Mouse (Mus musculus) CH12.LX (cell line): Measurements from ENCODE around the gene Gm13199. TPM values are rescaled to one million over a fixed set of nuclear protein-coding genes. Genes with fewer than 3 reads are reported as not detected.

Source experiments
- DNase-seq: peaks from one replicate; pipeline ENCODE4 v3.0.0-alpha.2; 2013; ENCODE audit errors: extremely low read depth
- H3K27ac ChIP-seq: 2 replicates; pipeline ENCODE4 v1.5.1; 2012; ENCODE audit warnings: low read depth, mild to moderate bottlenecking, control low read depth, moderate library complexity; ENCODE audit not compliant: insufficient read depth
- H3K27me3 ChIP-seq: replicated peaks from 2 replicates; pipeline ENCODE3; 2012; ENCODE audit warnings: inconsistent platforms
- H3K36me3 ChIP-seq, 2 experiments: replicated peaks in 1 of 2; 2 replicates each; pipeline versions ENCODE3 to v1.6.1; 2012; ENCODE audit warnings: inconsistent platforms in 1 of 2, low read length in 1 of 2, mild to moderate bottlenecking in 1 of 2, mixed read lengths in 1 of 2, moderate library complexity in 1 of 2; ENCODE audit not compliant: control insufficient read depth in 1 of 2, insufficient read depth in 1 of 2
- H3K4me1 ChIP-seq, 2 experiments: 2 replicates each; pipeline ENCODE4 v1.6.1; 2012; ENCODE audit warnings: inconsistent platforms in 1 of 2, moderate library complexity in 1 of 2; ENCODE audit not compliant: insufficient read depth in 2 of 2, control insufficient read depth in 1 of 2
- H3K4me2 ChIP-seq: 2 replicates; pipeline ENCODE4 v1.6.1; 2012; ENCODE audit warnings: low read depth, mild to moderate bottlenecking, control low read depth; ENCODE audit not compliant: poor library complexity, insufficient read depth, severe bottlenecking
- H3K4me3 ChIP-seq, 3 experiments: fragments of 150-350 bp in 1 of 3; sonication (generic) in 1 of 3; replicated peaks in 1 of 3; 2 replicates each; pipeline versions ENCODE3 to v1.5.1; 2011 to 2012; ENCODE audit warnings: low read depth in 2 of 3, low read length in 2 of 3, mild to moderate bottlenecking in 2 of 3, moderate library complexity in 2 of 3, control low read depth in 1 of 3, improper control_type of control experiment in 1 of 3, inconsistent platforms in 1 of 3, mixed read lengths in 1 of 3; ENCODE audit not compliant: poor library complexity in 1 of 3
- H3K79me2 ChIP-seq: replicated peaks from 2 replicates; pipeline ENCODE4 v1.6.1; 2012; ENCODE audit warnings: mild to moderate bottlenecking, moderate library complexity; ENCODE audit not compliant: control insufficient read depth, poor library complexity, insufficient read depth, severe bottlenecking; ENCODE audit errors: extremely low read depth
- H3K9ac ChIP-seq: 2 replicates; pipeline ENCODE4 v1.6.1; 2012; ENCODE audit warnings: low read depth, mild to moderate bottlenecking, control low read depth, moderate library complexity; ENCODE audit not compliant: insufficient read depth
- H3K9me3 ChIP-seq: replicated peaks from 2 replicates; pipeline ENCODE3; 2012; ENCODE audit warnings: low read length, inconsistent platforms, mixed read lengths
- CHD1 ChIP-seq: IDR thresholded peaks from 2 replicates; pipeline ENCODE4 v1.6.1; 2012; ENCODE audit warnings: low read depth, low read length, improper control_type of control experiment, inconsistent platforms
- CTCF ChIP-seq, 2 experiments: IDR thresholded peaks in 1 of 2; conservative IDR thresholded peaks in 1 of 2; 2 replicates each; pipeline ENCODE4 v1.5.1; 2011 to 2012; ENCODE audit warnings: low read depth in 2 of 2, low read length in 2 of 2, improper control_type of control experiment in 1 of 2, inconsistent platforms in 1 of 2, mild to moderate bottlenecking in 1 of 2, moderate library complexity in 1 of 2
- E2F4 ChIP-seq: IDR thresholded peaks from 2 replicates; pipeline ENCODE4 v1.6.1; 2011; ENCODE audit warnings: low read depth, low read length, improper control_type of control experiment; ENCODE audit not compliant: insufficient replicate concordance
- GABPA ChIP-seq: IDR thresholded peaks from 2 replicates; pipeline ENCODE4 v1.6.1; 2012; ENCODE audit warnings: low read depth, low read length, improper control_type of control experiment, inconsistent platforms; ENCODE audit not compliant: insufficient replicate concordance
- HCFC1 ChIP-seq: IDR thresholded peaks from 2 replicates; pipeline ENCODE4 v1.6.1; 2012; ENCODE audit warnings: low read depth, mild to moderate bottlenecking, inconsistent platforms, low read length, improper control_type of control experiment
- JUN ChIP-seq: IDR thresholded peaks from 2 replicates; pipeline ENCODE4 v1.6.1; 2011; ENCODE audit warnings: low read depth, mild to moderate bottlenecking, low read length, improper control_type of control experiment, moderate library complexity; ENCODE audit not compliant: insufficient read depth
- MAX ChIP-seq: IDR thresholded peaks from 2 replicates; pipeline ENCODE4 v1.6.1; 2011; ENCODE audit warnings: low read length, improper control_type of control experiment
- MAZ ChIP-seq: IDR thresholded peaks from 2 replicates; pipeline ENCODE4 v1.6.1; 2012; ENCODE audit warnings: low read depth, mild to moderate bottlenecking, inconsistent platforms, low read length, improper control_type of control experiment, moderate library complexity
- MEF2A ChIP-seq: IDR thresholded peaks from 2 replicates; pipeline ENCODE4 v1.6.1; 2014; ENCODE audit warnings: low read depth, mild to moderate bottlenecking, inconsistent platforms, low read length, improper control_type of control experiment, borderline replicate concordance
- MXI1 ChIP-seq: IDR thresholded peaks from 2 replicates; pipeline ENCODE4 v1.6.1; 2011; ENCODE audit warnings: mild to moderate bottlenecking, low read depth, low read length, improper control_type of control experiment
- MYC ChIP-seq: IDR thresholded peaks from 2 replicates; pipeline ENCODE4 v1.6.1; 2011; ENCODE audit warnings: low read depth, mild to moderate bottlenecking, improper control_type of control experiment, low read length
- NRF1 ChIP-seq: IDR thresholded peaks from 2 replicates; pipeline ENCODE4 v1.6.1; 2014; ENCODE audit warnings: low read depth, mild to moderate bottlenecking, inconsistent platforms, low read length, improper control_type of control experiment, moderate library complexity
- PAX5 ChIP-seq: IDR thresholded peaks from 2 replicates; pipeline ENCODE4 v1.6.1; 2012; ENCODE audit warnings: low read length, inconsistent platforms, mixed read lengths
- POLR2A ChIP-seq: IDR thresholded peaks from 2 replicates; pipeline ENCODE4 v1.6.1; 2011; ENCODE audit warnings: low read depth, mild to moderate bottlenecking, improper control_type of control experiment, low read length
- RAD21 ChIP-seq: IDR thresholded peaks from 2 replicates; pipeline ENCODE4 v1.6.1; 2011; ENCODE audit warnings: low read depth, mild to moderate bottlenecking, low read length, improper control_type of control experiment, moderate library complexity
- SIN3A ChIP-seq: IDR thresholded peaks from 2 replicates; pipeline ENCODE4 v1.6.1; 2012; ENCODE audit warnings: low read length, improper control_type of control experiment, inconsistent platforms
- TBP ChIP-seq: conservative IDR thresholded peaks from 2 replicates; pipeline ENCODE4 v1.6.1; 2011; ENCODE audit warnings: low read depth, low read length, improper control_type of control experiment
- TCF12 ChIP-seq: IDR thresholded peaks from 2 replicates; pipeline ENCODE4 v1.6.1; 2014; ENCODE audit warnings: low read depth, mild to moderate bottlenecking, inconsistent platforms, low read length, improper control_type of control experiment
- USF1 ChIP-seq: IDR thresholded peaks from 2 replicates; pipeline ENCODE4 v1.6.1; 2014; ENCODE audit warnings: low read depth, mild to moderate bottlenecking, inconsistent platforms, low read length, improper control_type of control experiment
- ZC3H11A ChIP-seq: IDR thresholded peaks from 2 replicates; pipeline ENCODE4 v1.6.1; 2012; ENCODE audit warnings: low read depth, mild to moderate bottlenecking, inconsistent platforms, low read length, improper control_type of control experiment
- ZMIZ1 ChIP-seq: IDR thresholded peaks from 2 replicates; pipeline ENCODE4 v1.6.1; 2012; ENCODE audit warnings: low read depth, mild to moderate bottlenecking, inconsistent platforms, low read length, improper control_type of control experiment
- ZNF384 ChIP-seq: IDR thresholded peaks from 2 replicates; pipeline ENCODE4 v1.6.1; 2012; ENCODE audit warnings: low read depth, low read length, improper control_type of control experiment, inconsistent platforms
- dilution Hi-C: fragments of 300-500 bp; cut with MboI; formaldehyde crosslinking; loops from 2 replicates; pipeline ENCODE4 v1.14.3; 2020; ENCODE audit warnings: low sequenced_read_pairs; ENCODE audit not compliant: extremely low pct_unique_long_range_greater_than_20kb, extremely low pct_ligation_motif_present
- in situ Hi-C: fragments of 300-500 bp; cut with MboI; formaldehyde crosslinking; loops from 3 replicates; pipeline ENCODE4 v1.14.3; 2019; ENCODE audit warnings: low sequenced_read_pairs, low pct_ligation_motif_present, low pct_unique_long_range_greater_than_20kb, mixed read lengths
- polyA plus RNA-seq: library from polyadenylated mRNA; unstranded; fragments of >175 nt; gene quantifications from 2 replicates; pipeline ENCODE4 v1.2.1, GENCODE M21; 2012; ENCODE audit warnings: low read depth; ENCODE audit not compliant: insufficient read length
- total RNA-seq, 2 experiments: library from RNA; depleted of rRNA; stranded (reverse); fragments of 300-350 nt in 1 of 2; fragments of >200 nt in 1 of 2; gene quantifications; 2 replicates each; pipeline ENCODE4 v1.2.3; 2012 to 2014

Gm13199 gene
- total and polyA plus RNA-seq, 3 experiments = 0.47 to 2.7 (median 1.1) TPM

DNA sequence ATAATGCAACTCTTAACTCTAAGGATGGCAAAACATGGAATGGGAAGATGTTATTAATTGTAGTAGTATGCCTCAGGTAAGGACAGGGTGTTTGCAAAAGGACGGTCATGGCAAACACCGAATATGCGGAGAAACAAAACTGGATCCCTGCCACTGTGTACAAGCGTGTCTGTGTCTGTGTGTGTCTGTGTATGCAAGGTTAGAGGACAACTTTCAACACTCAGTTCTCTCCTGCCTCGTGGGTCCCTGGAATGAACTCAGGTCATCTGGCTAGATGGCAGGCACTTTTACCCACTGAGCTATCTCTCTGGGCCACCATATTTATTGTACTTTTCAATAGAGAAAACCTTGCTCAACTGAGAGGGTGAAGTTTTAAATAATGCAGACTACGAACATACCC lies 40.3 kb downstream of the Gm13199 start:
- Histone ChIP-seq H3K4me1 (peaks cover 4 to 15% of the 10 kb centered on the region in 2 experiments; a peak in 3 of 4 replicates), H3K27me3 (no peaks in the 10 kb centered on the region), H3K4me3 (no peak overlapping the region), H3K9ac (no peak overlapping the region), H3K27ac (no peak overlapping the region), H3K79me2 (peaks cover 3% of the 10 kb centered on the region; the same call in 1 of the 2 replicates), H3K36me3 (peaks cover 52 to 79% of the 10 kb centered on the region in 2 experiments), H3K4me2 (no peak overlapping the region), H3K9me3 (no peaks in the 10 kb centered on the region)
- in situ Hi-C loops = loop anchor here (25.0 kb wide), 1 partner anchor 735 kb away; no protein-coding TSS in a partner anchor
- dilution Hi-C loops = no loop called here
- no peak for DNase-seq
- TF ChIP-seq JUN (no peak), HCFC1 (no peak), USF1 (no peak), MEF2A (no peak), MAX (no peak), MXI1 (no peak), CHD1 (no peak), CTCF (conservative IDR thresholded peaks at IDR 0.05 in 1 of 2, IDR thresholded peaks at IDR 0.05 in 1 of 2; ENCODE audit: low read depth in 2 of 2, low read length in 2 of 2) (no peak), PAX5 (no peak), E2F4 (no peak), MYC (no peak)

DNA sequence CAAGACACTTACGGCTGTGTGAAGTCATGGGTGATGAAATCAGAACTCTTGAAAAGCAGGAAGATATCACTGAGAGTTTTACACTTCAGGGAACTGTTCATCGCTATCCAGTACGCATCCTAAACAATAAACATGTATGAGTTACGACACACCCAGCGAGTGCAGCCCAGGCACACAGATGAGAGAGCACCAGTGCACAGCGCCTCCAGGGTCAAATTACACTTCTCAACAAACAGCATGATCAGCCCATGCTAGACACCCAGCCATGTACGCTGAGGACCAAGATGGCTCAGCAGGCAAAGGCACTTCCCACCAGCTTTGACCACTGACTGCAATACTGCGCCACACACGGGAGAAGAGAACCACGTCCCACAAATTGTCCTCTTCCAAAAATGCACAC lies 41.5 kb downstream of the Gm13199 start:
- H3K9me3 ChIP-seq = no peaks in the 10 kb centered on the region
- no peak for DNase-seq
- in situ Hi-C loops = loop anchor here (25.0 kb wide), 1 partner anchor 734 kb away; no protein-coding TSS in a partner anchor
- no peak overlapping the region for H3K9ac ChIP-seq
- H3K4me2 ChIP-seq = no peak overlapping the region
- no peak for TF ChIP-seq MYC
- no peak for TF ChIP-seq POLR2A
- no peak for TF ChIP-seq GABPA
- no peak for TF ChIP-seq ZC3H11A
- TF ChIP-seq ZNF384 = no peak
- no peak for TF ChIP-seq RAD21
- TF ChIP-seq TCF12 = no peak
- no peak for TF ChIP-seq NRF1
- no peak for TF ChIP-seq SIN3A
- TF ChIP-seq ZMIZ1 = no peak
- TF ChIP-seq TBP = no peak
- TF ChIP-seq JUN = no peak
- TF ChIP-seq HCFC1 = no peak
- TF ChIP-seq MAZ = no peak
- H3K27me3 ChIP-seq = no peaks in the 10 kb centered on the region
- no peak overlapping the region for H3K4me3 ChIP-seq
- no peak overlapping the region for H3K27ac ChIP-seq
- peaks cover 3% of the 10 kb centered on the region; the same call in 1 of the 2 replicates for H3K79me2 ChIP-seq
- dilution Hi-C loops = no loop called here
- H3K4me1 ChIP-seq = peaks cover 4 to 15% of the 10 kb centered on the region in 2 experiments; a peak in 3 of 4 replicates
- peaks cover 50 to 80% of the 10 kb centered on the region in 2 experiments for H3K36me3 ChIP-seq

Other genes starting within 250 kb of the Gm13199 start
- gene Camk1d, start 148.4 kb downstream of the Gm13199 start, total RNA-seq (2012; rRNA removed) = 4.8 and 5.7 TPM in 2 replicates
- 4.6 and 5.1 TPM in 2 replicates for gene Camk1d, start 148.4 kb downstream of the Gm13199 start, total RNA-seq (2014; rRNA removed)
- 11.7 and 12.4 TPM in 2 replicates for gene Camk1d, start 148.4 kb downstream of the Gm13199 start, polyA plus RNA-seq
- gene Nudt5, start 17.9 kb downstream of the Gm13199 start, total RNA-seq (2012; rRNA removed) = 102 and 123 TPM in 2 replicates
- 245 and 270 TPM in 2 replicates for gene Nudt5, start 17.9 kb downstream of the Gm13199 start, total RNA-seq (2014; rRNA removed)
- 128 and 149 TPM in 2 replicates for gene Nudt5, start 17.9 kb downstream of the Gm13199 start, polyA plus RNA-seq
- 164 and 199 TPM in 2 replicates for gene Cdc123, start 17.8 kb downstream of the Gm13199 start, total RNA-seq (2012; rRNA removed)
- gene Cdc123, start 17.8 kb downstream of the Gm13199 start, total RNA-seq (2014; rRNA removed) = 215 and 230 TPM in 2 replicates
- gene Cdc123, start 17.8 kb downstream of the Gm13199 start, polyA plus RNA-seq = 291 and 339 TPM in 2 replicates
- 20.8 and 23.3 TPM in 2 replicates for gene Sec61a2, start 32.5 kb upstream of the Gm13199 start, total RNA-seq (2012; rRNA removed)
- gene Sec61a2, start 32.5 kb upstream of the Gm13199 start, total RNA-seq (2014; rRNA removed) = 44.6 and 53.8 TPM in 2 replicates
- 46.2 and 53.5 TPM in 2 replicates for gene Sec61a2, start 32.5 kb upstream of the Gm13199 start, polyA plus RNA-seq
- 0.21 and 0.38 TPM in 2 replicates for gene Dhtkd1, start 79.9 kb upstream of the Gm13199 start, total RNA-seq (2012; rRNA removed)
- 0.11 and 0.35 TPM in 2 replicates for gene Dhtkd1, start 79.9 kb upstream of the Gm13199 start, total RNA-seq (2014; rRNA removed)
- 0.15 and 0.17 TPM in 2 replicates for gene Dhtkd1, start 79.9 kb upstream of the Gm13199 start, polyA plus RNA-seq
- 9.3 and 11.7 TPM in 2 replicates for gene Upf2, start 88.5 kb upstream of the Gm13199 start, total RNA-seq (2012; rRNA removed)
- 11.8 and 13.4 TPM in 2 replicates for gene Upf2, start 88.5 kb upstream of the Gm13199 start, total RNA-seq (2014; rRNA removed)
- 27.0 and 30.4 TPM in 2 replicates for gene Upf2, start 88.5 kb upstream of the Gm13199 start, polyA plus RNA-seq